Mouse (Mus musculus): ENCODE results near the gene Msln. TPM values are rescaled to one million over a fixed set of nuclear protein-coding genes. Genes with fewer than 3 reads are reported as not detected.

The Msln gene
- 12.0 and 13.7 TPM in 2 replicates for polyA plus RNA-seq (2015; fragmentation: Nextera tagmentation; extraction: Ambion mirVana)

- no peak for DNase-seq (ENCODE audit: low spot score)
These were observed at the start of gene Msln for GRCm38 (mm10) chr17:25754241-25754640. TSS of gene Msln (minus strand) at chr17:25754378.

GRCm38 (mm10) chr17:25802825-25803517 is 48.8 kb upstream of the Msln start:
- DNase-seq (ENCODE audit: low spot score), result no peak

GRCm38 (mm10) chr17:25801029-25801428 is 46.9 kb upstream of the Msln start:
- peak; percentile 82 for DNase-seq (ENCODE audit: low spot score)

- peak; percentile 89 for DNase-seq (ENCODE audit: low spot score)
These were observed 42.8 kb upstream of the Msln start, which contains the start of gene Metrn for GRCm38 (mm10) chr17:25796951-25797369. TSS of gene Metrn (minus strand) at chr17:25797136.

GRCm38 (mm10) chr17:25796211-25796771 is 42.1 kb upstream of the Msln start:
- no peak for DNase-seq (ENCODE audit: low spot score)

GRCm38 (mm10) chr17:25795609-25796092 is 41.5 kb upstream of the Msln start, which contains the start of gene AC134908.4:
TSS of gene AC134908.4 (minus strand) at chr17:25795659.
- no peak for DNase-seq (ENCODE audit: low spot score)

GRCm38 (mm10) chr17:25794998-25795397 is 40.8 kb upstream of the Msln start:
- no peak for DNase-seq (ENCODE audit: low spot score)

GRCm38 (mm10) chr17:25794197-25794596 is 40.0 kb upstream of the Msln start:
- no peak for DNase-seq (ENCODE audit: low spot score)

- peak; percentile 87 for DNase-seq (ENCODE audit: low spot score)
These were observed 38.4 kb upstream of the Msln start, which contains the start of gene Fam173a for GRCm38 (mm10) chr17:25792615-25793014. TSS of gene Fam173a (minus strand) at chr17:25792901.

- DNase-seq (ENCODE audit: low spot score), result peak; percentile 87
These were observed 37.8 kb upstream of the Msln start for GRCm38 (mm10) chr17:25791843-25792527.

- DNase-seq (ENCODE audit: low spot score), result no peak
These were observed 37.2 kb upstream of the Msln start for GRCm38 (mm10) chr17:25791320-25791842.

GRCm38 (mm10) chr17:25786781-25787504 is 32.8 kb upstream of the Msln start:
- DNase-seq (ENCODE audit: low spot score), result no peak

- DNase-seq (ENCODE audit: low spot score), result no peak
These were observed 32.1 kb upstream of the Msln start, which contains the start of gene Ccdc78 for GRCm38 (mm10) chr17:25786280-25786679. TSS of gene Ccdc78 (plus strand) at chr17:25786580.

GRCm38 (mm10) chr17:25785281-25785745 is 31.1 kb upstream of the Msln start, which contains the start of gene Haghl:
TSS of gene Haghl (minus strand) at chr17:25785673.
- DNase-seq (ENCODE audit: low spot score), result peak; percentile 97

GRCm38 (mm10) chr17:25783861-25784574 is 29.8 kb upstream of the Msln start:
- DNase-seq (ENCODE audit: low spot score), result no peak

- DNase-seq (ENCODE audit: low spot score), result no peak
These were observed 28.9 kb upstream of the Msln start for GRCm38 (mm10) chr17:25783086-25783485.

- no peak for DNase-seq (ENCODE audit: low spot score)
These were observed 27.2 kb upstream of the Msln start for GRCm38 (mm10) chr17:25781339-25781738.

- no peak for DNase-seq (ENCODE audit: low spot score)
These were observed 23.8 kb upstream of the Msln start for GRCm38 (mm10) chr17:25777948-25778347.

- no peak for DNase-seq (ENCODE audit: low spot score)
These were observed 21.3 kb upstream of the Msln start for GRCm38 (mm10) chr17:25775318-25776062.

Data from thymus, postnatal 0 days (tissue).